20 mouse cellular contexts compared by ENCODE assay signal in genomic region chr2:173724382-173724781, GRCm38 (mm10). TPM values are rescaled to one million over a fixed set of nuclear protein-coding genes. Genes with fewer than 3 reads are reported as not detected.
DNase-seq lines count a peak whose midpoint lies in the region; ATAC-seq and TF ChIP-seq lines count a peak whose summit lies in the region.
"Had no signal": no experiment of that assay in that cellular context is flagged by ENCODE, and none has a peak within 500 bp of the region (broad histone marks: within the 10 kb centered on the region; RNA-seq: fewer than 3 reads in every experiment).

No protein-coding gene starts in this region.

- no peaks in the 10 kb centered on the region for H3K36me3 ChIP-seq in kidney, postnatal 0 days (ENCODE audit: insufficient read depth, low read length)
- no peaks in the 10 kb centered on the region for H3K36me3 ChIP-seq in embryonic facial prominence, embryonic 12.5 days
- no peaks in the 10 kb centered on the region for H3K36me3 ChIP-seq in limb, embryonic 13.5 days
- H3K36me3 ChIP-seq: limb, embryonic 15.5 days had no signal

- H3K4me3 ChIP-seq in kidney, postnatal 0 days (replicated peaks; ENCODE audit: low read depth, low read length) = no peak overlapping the region
- no peak overlapping the region for H3K4me3 ChIP-seq in embryonic facial prominence, embryonic 12.5 days
- no peak overlapping the region for H3K4me3 ChIP-seq in limb, embryonic 13.5 days
- H3K4me3 ChIP-seq: limb, embryonic 15.5 days had no signal

- H3K9ac ChIP-seq in kidney, postnatal 0 days (ENCODE audit: low read depth, low read length) = no peak overlapping the region; the same call in 1 of the 2 replicates
- H3K9ac ChIP-seq in embryonic facial prominence, embryonic 12.5 days = no peak overlapping the region
- H3K9ac ChIP-seq in limb, embryonic 13.5 days = no peak overlapping the region
- H3K9ac ChIP-seq: limb, embryonic 15.5 days had no signal

- no peak for TF ChIP-seq CTCF in kidney, postnatal 0 days (IDR thresholded peaks at IDR 0.05; ENCODE audit: low read depth)

- 19% methylated on average over 14 of the region's 14 CpGs for WGBS in kidney, postnatal 0 days
- WGBS in embryonic facial prominence, embryonic 12.5 days = 21% methylated on average over 14 of the region's 14 CpGs
- WGBS in limb, embryonic 13.5 days = 26% methylated on average over 14 of the region's 14 CpGs

- ATAC-seq in kidney, postnatal 0 days (replicated peaks; ENCODE audit: low FRiP score, low read depth) = peak; percentile 44; the same call in 1 of the 2 replicates
- ATAC-seq in embryonic facial prominence, embryonic 12.5 days (ENCODE audit: insufficient number of reproducible peaks, insufficient read depth, low FRiP score, low TSS enrichment) = peak; percentile 44; the same call in 1 of the 2 replicates
- peak; percentile 64 for ATAC-seq in limb, embryonic 13.5 days (ENCODE audit: low FRiP score, low read depth)
- ATAC-seq in megakaryocyte, adult 5-6 weeks (ENCODE audit: poor library complexity, severe bottlenecking) = no peak
- ATAC-seq in activated CD4-positive, CD25-positive, alpha-beta regulatory T cell, adult 4 months = no peak
- ATAC-seq: CD4-positive, CD25-positive, alpha-beta regulatory T cell, adult 4 months had no signal

- no peak for DNase-seq in kidney, postnatal 0 days (ENCODE audit: low spot score)
- DNase-seq in kidney, adult 11 months = no peak
- DNase-seq in embryo, embryonic 9.5 days (ENCODE audit: extremely low spot score) = peak; percentile 31
- no peak for DNase-seq in layer of hippocampus, postnatal 25 days (ENCODE audit: extremely low spot score in 1 of 2, low spot score in 1 of 2)
- DNase-seq: adrenal gland, postnatal 36 days; cerebellum, postnatal 14 days; gastrocnemius, postnatal 14 days; kidney, postnatal 25 days; lung, postnatal 10 days; right cerebral cortex, postnatal 14 days; thymus, postnatal 4 days had no signal

- no peaks in the 10 kb centered on the region for H3K27me3 ChIP-seq in kidney, postnatal 0 days (ENCODE audit: insufficient read depth, low read length)
- H3K27me3 ChIP-seq in embryonic facial prominence, embryonic 12.5 days = no peaks in the 10 kb centered on the region
- H3K27me3 ChIP-seq in limb, embryonic 13.5 days = no peaks in the 10 kb centered on the region
- H3K27me3 ChIP-seq: limb, embryonic 15.5 days had no signal

- H3K4me1 ChIP-seq in kidney, postnatal 0 days (replicated peaks; ENCODE audit: insufficient read depth, low read length) = no peaks in the 10 kb centered on the region; the same call in none of the 2 replicates
- H3K4me1 ChIP-seq in embryonic facial prominence, embryonic 12.5 days = peaks cover 5% of the 10 kb centered on the region
- H3K4me1 ChIP-seq in limb, embryonic 13.5 days = peaks cover 11% of the 10 kb centered on the region

- no peaks in the 10 kb centered on the region for H3K9me3 ChIP-seq in kidney, postnatal 0 days (replicated peaks; ENCODE audit: low read length)
- no peaks in the 10 kb centered on the region for H3K9me3 ChIP-seq in embryonic facial prominence, embryonic 12.5 days
- no peaks in the 10 kb centered on the region for H3K9me3 ChIP-seq in limb, embryonic 13.5 days
- H3K9me3 ChIP-seq: limb, embryonic 15.5 days had no signal

- peak overlapping the region; percentile 33; the same call in 1 of the 2 replicates for H3K4me2 ChIP-seq in kidney, postnatal 0 days (ENCODE audit: low read length)
- H3K4me2 ChIP-seq in embryonic facial prominence, embryonic 12.5 days (replicated peaks) = peak overlapping the region; percentile 21; the same call in 1 of the 2 replicates
- peak overlapping the region; percentile 31 for H3K4me2 ChIP-seq in limb, embryonic 13.5 days (replicated peaks)
- H3K4me2 ChIP-seq: limb, embryonic 15.5 days had no signal

- no peak overlapping the region for H3K27ac ChIP-seq in kidney, postnatal 0 days
- H3K27ac ChIP-seq in embryonic facial prominence, embryonic 12.5 days = no peak overlapping the region
- H3K27ac ChIP-seq in limb, embryonic 13.5 days = no peak overlapping the region
- H3K27ac ChIP-seq: limb, embryonic 15.5 days had no signal

RNA-seq across cellular contexts. Expression of gene 1700010B08Rik, which starts 5.2 kb away (rescaled TPM):
- polyA plus RNA-seq in kidney, postnatal 0 days (2015; fragmentation: Nextera tagmentation; extraction: Ambion mirVana) = not detected in 2 replicates
- polyA plus RNA-seq in embryonic facial prominence, embryonic 12.5 days (2016; fragmentation: Nextera tagmentation; extraction: Ambion mirVana) = not detected in 2 replicates
- polyA plus RNA-seq in limb, embryonic 13.5 days (2015; fragmentation: Nextera tagmentation; extraction: Ambion mirVana) = not detected in 2 replicates
- not detected for total RNA-seq in layer of hippocampus, postnatal 25 days (2021)
- not detected in 2 replicates for total RNA-seq in megakaryocyte, adult 5-6 weeks (2015)
- not detected in 2 replicates for total RNA-seq in megakaryocyte, adult 5-6 weeks (2017)
- not detected for polyA plus RNA-seq in activated CD4-positive, CD25-positive, alpha-beta regulatory T cell, adult 4 months (2017; shearing (Covaris generic))
- total RNA-seq: adrenal gland, postnatal 36 days; gastrocnemius, postnatal 14 days; layer of hippocampus, postnatal 14 days had no signal
- polyA plus RNA-seq: CD4-positive, CD25-positive, alpha-beta regulatory T cell, adult 4 months; heart, embryonic 14.5 days; limb, embryonic 15.5 days; stomach, embryonic 14.5 days had no signal

RNA-seq across cellular contexts. Expression of gene Vapb, which starts 12.9 kb away (rescaled TPM):
- polyA plus RNA-seq in kidney, postnatal 0 days (2015; fragmentation: Nextera tagmentation; extraction: Ambion mirVana) = 12.2 and 16.3 TPM in 2 replicates
- polyA plus RNA-seq in embryonic facial prominence, embryonic 12.5 days (2016; fragmentation: Nextera tagmentation; extraction: Ambion mirVana) = 11.7 and 13.4 TPM in 2 replicates
- 10.2 and 11.0 TPM in 2 replicates for polyA plus RNA-seq in limb, embryonic 13.5 days (2015; fragmentation: Nextera tagmentation; extraction: Ambion mirVana)
- 100 to 1,000 TPM; 103 to 120 TPM for total RNA-seq in layer of hippocampus, postnatal 25 days (2021)
- total RNA-seq in megakaryocyte, adult 5-6 weeks (2015) = 11.2 and 14.3 TPM in 2 replicates
- 85.1 and 86.5 TPM in 2 replicates for total RNA-seq in megakaryocyte, adult 5-6 weeks (2017)
- 1 to 10 TPM; 1.8 to 2.0 TPM for polyA plus RNA-seq in activated CD4-positive, CD25-positive, alpha-beta regulatory T cell, adult 4 months (2017; shearing (Covaris generic))

Comparison
In these comparisons a context has a peak if more than half of its experiments do, and no peak if none do; other contexts are left out.
1. ATAC-seq: peak in kidney, postnatal 0 days (single experiment), embryonic facial prominence, embryonic 12.5 days (single experiment) and limb, embryonic 13.5 days (single experiment); none in megakaryocyte, adult 5-6 weeks (single experiment) and activated CD4-positive, CD25-positive, alpha-beta regulatory T cell, adult 4 months (single experiment).
2. Peak in every context shown above with its lines, with median percentiles within 50 percentile points of each other: H3K4me2 ChIP-seq.